Mouse (Mus musculus) heart, adult 18-20 months (tissue): Measurements from ENCODE around the gene Fam84b. TPM values are rescaled to one million over a fixed set of nuclear protein-coding genes. Genes with fewer than 3 reads are reported as not detected.
A peak's percentile ranks its signal among the peaks of the same experiment; 100 is the strongest.
"Not testable (repeated sequence)": the region's sequence is repeated elsewhere in the genome, so short reads cannot be mapped to it uniquely, and the experiment has no call there.

ENCODE experiments used
- DNase-seq, 2 experiments: peaks; one replicate each; pipeline ENCODE4 v3.0.0; 2021 to 2022; ENCODE audit warnings: mixed read lengths in 1 of 2
- long read RNA-seq, 2 experiments: library from polyadenylated mRNA; stranded (forward); transcript quantifications; one replicate each; pipeline ENCODE4 v2.0.0; 2021
- total RNA-seq, 2 experiments: library from RNA; stranded (reverse); gene quantifications; 2 replicates each; pipeline ENCODE4 v1.2.3; 2021

Fam84b gene
- 1 to 10 TPM; 5.1 to 5.7 TPM for total RNA-seq
- long read RNA-seq, experiment 1, full-length matches to known transcripts, result 1 of 6 reads
- long read RNA-seq, experiment 1, partial matches to known transcripts, result 0 of 6 reads
- long read RNA-seq, experiment 1, other reads (novel, unspliced or antisense), result 5 of 6 reads
- long read RNA-seq, experiment 2, result 0 reads

- DNase-seq, result peak; percentile 27 to 57
These were observed at the start of gene Fam84b for GRCm38 (mm10) chr15:60853231-60853999. Gene Fam84b (minus strand): TSS chr15:60853778.

GRCm38 (mm10) chr15:60898187-60898965, 44.8 kb upstream of the Fam84b start:
- no peak for DNase-seq

- DNase-seq, result no peak
These were observed 42.5 kb upstream of the Fam84b start for GRCm38 (mm10) chr15:60896040-60896439.

GRCm38 (mm10) chr15:60892976-60893463, 39.4 kb upstream of the Fam84b start:
- DNase-seq, result peak; percentile 17 to 41

GRCm38 (mm10) chr15:60888724-60889123, 35.1 kb upstream of the Fam84b start:
- no peak for DNase-seq

GRCm38 (mm10) chr15:60875721-60876120, 22.1 kb upstream of the Fam84b start:
- no peak for DNase-seq

GRCm38 (mm10) chr15:60862417-60862816, 8.8 kb upstream of the Fam84b start:
- DNase-seq, result no peak

- DNase-seq, result no peak
These were observed 1.5 kb upstream of the Fam84b start for GRCm38 (mm10) chr15:60855112-60855511.

- DNase-seq, result no peak
These were observed 573 bp upstream of the Fam84b start for GRCm38 (mm10) chr15:60854151-60854550.

- no peak for DNase-seq
These were observed 4.9 kb downstream of the Fam84b start for GRCm38 (mm10) chr15:60848630-60849029.

GRCm38 (mm10) chr15:60846291-60846690, 7.3 kb downstream of the Fam84b start:
- DNase-seq, result no peak

GRCm38 (mm10) chr15:60845886-60846285, 7.7 kb downstream of the Fam84b start:
- no peak for DNase-seq

GRCm38 (mm10) chr15:60841785-60842184, 11.8 kb downstream of the Fam84b start:
- no peak for DNase-seq

GRCm38 (mm10) chr15:60841312-60841711, 12.3 kb downstream of the Fam84b start:
- not testable (repeated sequence) for DNase-seq

- no peak for DNase-seq
These were observed 13.3 kb downstream of the Fam84b start for GRCm38 (mm10) chr15:60840296-60840670.

- peak in 1 of 2 experiments; percentile 61 for DNase-seq
These were observed 13.9 kb downstream of the Fam84b start for GRCm38 (mm10) chr15:60839539-60840295.

- DNase-seq, result no peak
These were observed 15.4 kb downstream of the Fam84b start for GRCm38 (mm10) chr15:60838135-60838534.

GRCm38 (mm10) chr15:60837719-60838118, 15.9 kb downstream of the Fam84b start:
- no peak for DNase-seq

- no peak for DNase-seq
These were observed 17.3 kb downstream of the Fam84b start for GRCm38 (mm10) chr15:60836321-60836720.

GRCm38 (mm10) chr15:60834598-60835571, 18.7 kb downstream of the Fam84b start:
- DNase-seq, result no peak
